Mouse (Mus musculus) neural tube, embryonic 11.5 days (tissue): Measurements from ENCODE around the gene Tmem256. TPM values are rescaled to one million over a fixed set of nuclear protein-coding genes. Genes with fewer than 3 reads are reported as not detected.

Source experiments
- ATAC-seq: fragments of 200-750 bp; cut with Nextera tagmentation; 2 replicates; pipeline ENCODE4 v1.8.0; 2017; ENCODE audit warnings: moderate number of reproducible peaks, mild to moderate bottlenecking, moderate TSS enrichment, moderate library complexity; ENCODE audit not compliant: insufficient read depth, low FRiP score, low TSS enrichment
- DNase-seq: peaks from one replicate; pipeline ENCODE4 v3.0.0-alpha.2; 2015; ENCODE audit warnings: low spot score
- H3K27ac ChIP-seq: fragments of 300-500 bp; sonication (generic); 2 replicates; pipeline ENCODE4 v1.5.1; 2014; ENCODE audit warnings: low read depth, mild to moderate bottlenecking, low read length
- H3K27me3 ChIP-seq: fragments of 300-500 bp; sonication (generic); 2 replicates; pipeline ENCODE4 v1.6.1; 2014; ENCODE audit warnings: mild to moderate bottlenecking, low read length, mixed read lengths; ENCODE audit not compliant: control insufficient read depth, insufficient read depth
- H3K36me3 ChIP-seq: fragments of 300-500 bp; sonication (generic); 2 replicates; pipeline ENCODE4 v1.6.1; 2014; ENCODE audit warnings: mild to moderate bottlenecking, low read length, moderate library complexity, mixed read lengths; ENCODE audit not compliant: control insufficient read depth, insufficient read depth
- H3K4me1 ChIP-seq: fragments of 300-500 bp; sonication (generic); 2 replicates; pipeline ENCODE4 v1.6.1; 2014; ENCODE audit warnings: low read length, mixed read lengths; ENCODE audit not compliant: control insufficient read depth, insufficient read depth
- H3K4me2 ChIP-seq: fragments of 300-500 bp; sonication (generic); 2 replicates; pipeline ENCODE4 v1.6.1; 2014; ENCODE audit warnings: low read depth, mild to moderate bottlenecking, moderate library complexity
- H3K4me3 ChIP-seq: fragments of 300-500 bp; sonication (generic); 2 replicates; pipeline ENCODE4 v1.5.1; 2014; ENCODE audit warnings: low read depth, low read length
- H3K9ac ChIP-seq: fragments of 300-500 bp; sonication (generic); 2 replicates; pipeline ENCODE4 v1.6.1; 2014; ENCODE audit warnings: mild to moderate bottlenecking, low read length
- H3K9me3 ChIP-seq: fragments of 300-500 bp; sonication (generic); 2 replicates; pipeline ENCODE4 v1.6.1; 2016; ENCODE audit warnings: low read length; ENCODE audit not compliant: control insufficient read depth
- WGBS: fragments of 180-500 bp; shearing (Covaris S2); extraction: QIAGEN DNeasy Blood & Tissue Kit; methylation state at CpG from one replicate; pipeline ENCODE4 v1.1.7; 2014; 5-methylcytosine and 5-hydroxymethylcytosine counted together
- polyA plus RNA-seq: library from polyadenylated mRNA; unstranded; fragments of >200 nt; fragmentation: Nextera tagmentation; extraction: Ambion mirVana; gene quantifications from 2 replicates; pipeline ENCODE4 v1.2.1, GENCODE M21; 2014

Gene Tmem256
- polyA plus RNA-seq, 1 experiment from 2014 or later = 289 TPM

DNA sequence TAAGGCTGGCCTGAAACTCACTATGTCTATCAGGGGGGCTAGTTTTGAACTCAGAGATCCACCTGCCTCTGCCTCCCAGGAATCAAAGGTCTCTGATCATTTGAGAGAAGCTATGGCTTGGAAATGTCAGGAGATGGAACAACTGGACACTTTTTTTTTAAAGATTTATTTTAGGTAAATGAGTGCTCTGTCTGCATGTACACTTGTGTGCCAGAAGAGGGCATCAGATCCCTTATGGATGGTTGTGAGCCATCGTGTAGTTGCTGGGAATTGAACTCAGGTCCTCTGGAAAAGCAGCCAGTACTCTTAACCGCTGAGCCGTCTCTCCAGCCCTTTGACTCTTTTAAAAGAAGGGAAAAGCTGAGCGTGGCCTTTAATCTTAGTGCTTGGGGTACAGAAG lies 31.9 kb upstream of the Tmem256 start:
- Histone ChIP-seq H3K9ac (no peak overlapping the region), H3K27me3 (peaks cover 48% of the 10 kb centered on the region), H3K9me3 (no peaks in the 10 kb centered on the region), H3K4me2 (no peak overlapping the region), H3K36me3 (no peaks in the 10 kb centered on the region), H3K27ac (no peak overlapping the region), H3K4me3 (no peak overlapping the region), H3K4me1 (peaks cover 17% of the 10 kb centered on the region)
- ATAC-seq (no peak), DNase-seq (no peak)
- WGBS = 82% methylated on average over 4 of the region's 4 CpGs

DNA sequence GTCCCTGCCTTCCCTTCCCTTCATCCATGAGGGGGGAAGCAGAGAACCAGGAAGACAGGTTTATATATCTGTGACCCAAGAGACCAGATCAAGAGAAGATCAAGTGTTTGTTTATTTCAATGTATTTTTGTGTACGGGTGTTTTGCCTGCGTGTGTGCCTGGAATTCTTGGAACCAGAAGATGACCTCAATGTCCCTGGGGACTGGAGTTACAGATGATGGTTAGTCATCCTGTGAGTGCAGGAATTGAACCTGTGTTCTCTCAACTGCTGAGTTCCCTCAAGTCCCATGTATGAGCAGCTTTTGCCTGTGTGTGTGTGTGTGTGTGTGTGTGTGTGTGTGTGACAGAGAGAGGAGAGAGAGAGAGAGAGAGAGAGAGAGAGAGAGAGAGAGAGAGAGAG lies 30.7 kb upstream of the Tmem256 start:
- no peak for ATAC-seq

DNA sequence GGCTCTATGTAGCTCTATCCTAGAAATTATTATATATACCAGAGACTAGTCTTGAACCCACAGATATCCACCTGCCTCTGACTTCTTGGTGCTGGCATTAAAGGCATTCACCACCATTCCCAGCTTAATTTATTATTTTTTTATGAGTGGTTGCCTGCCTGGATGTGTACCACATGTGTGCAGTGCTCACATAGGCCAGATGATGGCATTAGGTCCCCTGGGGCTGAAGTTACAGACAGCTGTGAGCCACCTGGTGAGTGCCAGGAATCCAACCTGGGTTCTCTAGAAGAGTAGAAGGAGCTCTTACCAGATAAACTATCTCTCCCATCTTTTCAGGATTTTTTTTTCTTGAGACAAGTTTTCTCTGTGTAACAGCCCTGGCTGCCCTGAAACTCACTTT lies 28.0 kb upstream of the Tmem256 start:
- no peaks in the 10 kb centered on the region for H3K4me1 ChIP-seq
- H3K9ac ChIP-seq = no peak overlapping the region
- no peak overlapping the region for H3K27ac ChIP-seq
- no peak overlapping the region for H3K4me3 ChIP-seq
- H3K27me3 ChIP-seq = peaks cover 11% of the 10 kb centered on the region
- no peak overlapping the region for H3K4me2 ChIP-seq
- no peak for ATAC-seq
- H3K9me3 ChIP-seq = no peaks in the 10 kb centered on the region
- H3K36me3 ChIP-seq = no peaks in the 10 kb centered on the region
- DNase-seq = no peak

More for the DNA sequence above, 30.7 kb upstream of the Tmem256 start:
- H3K27me3 ChIP-seq = peaks cover 35% of the 10 kb centered on the region
- no peak overlapping the region for H3K27ac ChIP-seq
- H3K9ac ChIP-seq = no peak overlapping the region
- H3K4me3 ChIP-seq = no peak overlapping the region
- DNase-seq = no peak
- no peaks in the 10 kb centered on the region for H3K9me3 ChIP-seq
- 88% methylated on average over 2 of the region's 2 CpGs for WGBS
- H3K36me3 ChIP-seq = no peaks in the 10 kb centered on the region
- peaks cover 13% of the 10 kb centered on the region for H3K4me1 ChIP-seq
- no peak overlapping the region for H3K4me2 ChIP-seq

DNA sequence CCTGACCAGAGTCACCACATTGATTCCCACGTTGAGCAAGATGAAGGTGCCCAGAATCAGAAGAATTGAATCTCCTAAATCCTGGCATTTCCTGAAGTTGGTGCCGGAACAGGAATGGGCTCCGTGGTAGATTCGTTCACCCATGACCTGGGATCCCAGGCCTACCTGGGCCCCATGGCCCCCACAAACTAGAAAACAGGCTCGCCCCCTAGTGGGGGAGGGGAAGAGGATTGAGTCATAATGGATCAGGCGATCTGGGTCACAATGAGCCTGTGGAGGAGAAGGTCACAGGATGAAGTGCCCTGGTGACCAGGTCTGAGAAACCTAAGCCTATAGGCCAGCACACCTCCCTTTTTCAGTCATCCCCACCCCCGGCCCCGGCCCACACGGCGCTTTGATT lies 23.2 kb upstream of the Tmem256 start, which contains the start of gene Gm39566:
Gene Gm39566, minus strand, starts transcription at position 144 of the 400 bp plus-strand sequence.
- Histone ChIP-seq H3K36me3 (no peaks in the 10 kb centered on the region), H3K9me3 (peaks cover 6% of the 10 kb centered on the region; the same call in 1 of the 2 replicates), H3K4me2 (no peak within 1 kb of the TSS), H3K4me1 (no peaks in the 10 kb centered on the region), H3K27ac (no peak within 1 kb of the TSS), H3K9ac (no peak within 1 kb of the TSS; the same call in 1 of the 2 replicates), H3K4me3 (no peak within 1 kb of the TSS), H3K27me3 (no peaks in the 10 kb centered on the region)
- 64% methylated on average over 10 of the region's 10 CpGs for WGBS
- ATAC-seq (no peak), DNase-seq (no peak)

DNA sequence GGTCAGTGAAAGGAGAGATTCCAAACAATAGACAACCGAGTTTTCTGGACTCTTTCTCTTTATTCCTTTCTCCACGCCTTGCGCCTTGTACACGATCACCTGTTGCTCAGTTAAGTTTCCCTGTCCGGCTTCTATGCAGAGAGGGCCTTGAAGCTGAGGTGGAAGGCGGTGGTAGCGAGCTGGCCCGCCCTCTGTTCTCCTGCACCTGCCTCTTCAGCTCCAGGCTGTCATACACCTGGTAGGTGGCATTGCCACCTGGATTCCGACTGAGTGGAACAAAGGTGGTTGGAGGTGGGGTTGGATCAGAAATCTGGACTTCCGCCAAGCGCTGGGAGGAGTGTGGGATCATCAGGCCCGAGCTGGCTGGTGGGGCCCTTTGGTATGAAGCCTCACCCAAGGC lies 21.8 kb upstream of the Tmem256 start:
- H3K27me3 ChIP-seq = no peaks in the 10 kb centered on the region
- no peaks in the 10 kb centered on the region for H3K4me1 ChIP-seq
- H3K27ac ChIP-seq = no peak overlapping the region
- H3K9ac ChIP-seq = no peak overlapping the region
- ATAC-seq (no peak), DNase-seq (no peak)
- H3K9me3 ChIP-seq = peaks cover 6% of the 10 kb centered on the region; the same call in 1 of the 2 replicates
- 91% methylated on average over 12 of the region's 12 CpGs for WGBS
- H3K4me3 ChIP-seq = no peak overlapping the region
- H3K4me2 ChIP-seq = no peak overlapping the region
- no peaks in the 10 kb centered on the region for H3K36me3 ChIP-seq

DNA sequence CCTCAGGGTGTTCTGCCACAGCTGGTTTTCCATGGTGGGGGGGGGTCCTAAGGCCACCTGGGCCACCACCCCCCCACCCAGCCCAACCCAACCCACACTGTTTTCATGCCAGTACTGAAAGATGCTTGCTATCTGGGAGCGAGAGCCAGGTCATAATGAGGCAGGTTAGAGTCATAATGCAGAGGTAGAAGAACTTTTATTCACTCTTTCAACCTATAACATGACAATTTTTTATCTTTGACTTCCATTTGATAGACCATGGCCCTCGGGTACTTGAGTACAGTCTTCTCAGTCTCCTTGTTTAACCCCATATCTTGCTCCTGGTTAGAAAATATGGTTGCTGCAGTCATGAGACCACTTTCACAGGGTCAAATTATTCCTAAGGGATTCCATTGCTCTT lies 19.9 kb upstream of the Tmem256 start, which contains the start of gene Spem2:
Gene Spem2, minus strand, starts transcription at position 101 of the 400 bp plus-strand sequence.
- 81% methylated on average over 2 of the region's 2 CpGs for WGBS
- Histone ChIP-seq H3K36me3 (no peaks in the 10 kb centered on the region), H3K9me3 (peaks cover 6% of the 10 kb centered on the region; the same call in 1 of the 2 replicates), H3K4me3 (no peak within 1 kb of the TSS), H3K27me3 (no peaks in the 10 kb centered on the region), H3K9ac (no peak within 1 kb of the TSS), H3K4me1 (no peaks in the 10 kb centered on the region), H3K4me2 (no peak within 1 kb of the TSS), H3K27ac (no peak within 1 kb of the TSS)
- no peak for ATAC-seq
- no peak for DNase-seq

DNA sequence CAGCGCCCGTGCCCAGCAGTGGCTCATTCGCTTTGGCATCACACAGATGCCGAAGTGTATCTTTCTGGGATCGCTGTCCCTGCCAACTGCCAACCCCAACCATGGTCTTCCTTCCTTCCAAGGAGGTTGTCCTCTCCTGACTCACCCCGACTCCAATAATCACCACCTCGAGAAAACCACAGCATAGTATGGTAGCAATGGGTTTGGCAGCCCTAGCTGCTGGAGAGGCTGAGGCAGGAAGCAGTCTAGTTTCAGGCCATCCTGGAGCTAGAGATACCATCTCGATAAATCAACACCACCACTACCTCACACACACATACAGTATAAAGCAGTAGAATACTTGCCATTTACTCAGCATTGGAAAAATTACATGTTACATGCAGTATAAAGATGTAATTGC lies 19.4 kb upstream of the Tmem256 start:
- no peaks in the 10 kb centered on the region for H3K4me1 ChIP-seq
- H3K36me3 ChIP-seq = no peaks in the 10 kb centered on the region
- peaks cover 6% of the 10 kb centered on the region; the same call in 1 of the 2 replicates for H3K9me3 ChIP-seq
- DNase-seq = no peak
- H3K4me3 ChIP-seq = no peak overlapping the region
- no peak overlapping the region for H3K4me2 ChIP-seq
- no peaks in the 10 kb centered on the region for H3K27me3 ChIP-seq
- no peak overlapping the region for H3K9ac ChIP-seq
- H3K27ac ChIP-seq = no peak overlapping the region
- no peak for ATAC-seq
- 94% methylated on average over 8 of the region's 8 CpGs for WGBS

DNA sequence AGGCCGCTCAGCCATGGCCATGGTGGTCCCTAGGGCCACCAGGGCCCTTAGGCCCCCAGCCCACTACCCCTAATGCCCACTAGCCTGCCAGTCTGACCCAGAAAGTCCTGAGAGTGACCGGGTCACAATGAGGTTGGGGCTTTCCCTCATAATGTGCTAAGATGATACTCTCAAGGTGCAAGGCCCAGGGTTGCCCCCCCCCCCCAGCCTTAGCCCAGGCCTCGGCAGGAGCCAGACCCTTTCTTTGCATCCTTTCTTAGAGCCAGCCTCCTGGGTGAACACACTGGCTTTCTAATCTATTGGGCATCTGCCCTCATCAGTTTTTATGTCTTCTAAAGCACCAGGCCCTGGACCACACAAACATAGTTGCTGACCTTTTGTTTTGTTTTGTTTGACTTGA lies 16.2 kb upstream of the Tmem256 start, which contains the start of gene Spem1:
Gene Spem1, minus strand, starts transcription at position 101 of the 400 bp plus-strand sequence.
- H3K9ac ChIP-seq = no peak within 1 kb of the TSS
- H3K27me3 ChIP-seq = no peaks in the 10 kb centered on the region
- H3K4me2 ChIP-seq = no peak within 1 kb of the TSS
- DNase-seq = no peak
- 92% methylated on average over 3 of the region's 3 CpGs for WGBS
- H3K4me1 ChIP-seq = no peaks in the 10 kb centered on the region
- no peak within 1 kb of the TSS for H3K4me3 ChIP-seq
- ATAC-seq = no peak
- peaks cover 7% of the 10 kb centered on the region for H3K36me3 ChIP-seq
- H3K27ac ChIP-seq = no peak within 1 kb of the TSS
- H3K9me3 ChIP-seq = peaks cover 3% of the 10 kb centered on the region; the same call in 1 of the 2 replicates

DNA sequence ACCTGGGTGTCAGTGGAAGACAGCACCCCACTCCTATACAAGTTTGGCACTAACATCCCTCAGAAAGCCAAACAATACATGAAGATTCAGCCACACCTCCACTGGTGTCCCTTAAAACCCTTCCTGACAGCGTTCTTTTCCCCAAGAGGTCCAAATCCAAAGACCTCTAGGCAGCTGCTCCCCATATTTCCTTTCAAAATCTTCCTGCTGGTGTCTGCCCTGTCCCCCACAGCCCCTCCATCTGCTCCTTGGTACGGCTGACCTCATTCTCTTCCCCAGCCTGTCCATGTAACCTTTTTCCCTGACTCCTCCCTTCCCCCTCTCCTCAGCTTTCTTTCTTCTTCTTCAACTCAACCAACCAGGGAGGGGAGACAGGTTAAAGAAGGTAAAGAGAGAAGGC lies 14.9 kb upstream of the Tmem256 start:
- Histone ChIP-seq H3K9me3 (no peaks in the 10 kb centered on the region), H3K27me3 (no peaks in the 10 kb centered on the region), H3K36me3 (peaks cover 15% of the 10 kb centered on the region), H3K4me1 (no peaks in the 10 kb centered on the region), H3K4me3 (no peak overlapping the region), H3K4me2 (no peak overlapping the region), H3K27ac (no peak overlapping the region), H3K9ac (no peak overlapping the region)
- WGBS = 76% methylated on average over 2 of the region's 2 CpGs
- no peak for DNase-seq
- ATAC-seq = no peak
